Mouse (Mus musculus) stomach, postnatal 0 days (tissue): ENCODE results near the gene Six4.

Experiments
- CTCF ChIP-seq: IDR thresholded peaks from 2 replicates; pipeline ENCODE4 v1.5.1; 2016; ENCODE audit warnings: antibody characterized with exemption, low read depth, mild to moderate bottlenecking, moderate library complexity
- EP300 ChIP-seq: optimal IDR thresholded peaks from 2 replicates; pipeline ENCODE3; 2016; ENCODE audit warnings: antibody characterized with exemption

- TF ChIP-seq CTCF = no peak
- TF ChIP-seq EP300 = no peak
Observed at GRCm38 (mm10) chr12:73140732-73141131, 27.5 kb upstream of the Six4 start.
